Mouse (Mus musculus) lung, adult 2 months (tissue): Measurements from ENCODE around the gene Traf4. TPM values are rescaled to one million over a fixed set of nuclear protein-coding genes. Genes with fewer than 3 reads are reported as not detected.

Experiments
- DNase-seq: peaks from one replicate; pipeline ENCODE4 v3.0.0; 2022
- H3K4me1 ChIP-seq: fragments of 200-500 bp; 2 replicates; pipeline ENCODE4 v1.6.1; 2011; ENCODE audit warnings: low read length; ENCODE audit not compliant: control insufficient read depth, insufficient read depth
- H3K4me3 ChIP-seq: fragments of 200-500 bp; replicated peaks from 2 replicates; pipeline ENCODE3; 2011; ENCODE audit warnings: low read depth, mild to moderate bottlenecking, control low read depth, low read length; ENCODE audit errors: extremely low read depth
- CTCF ChIP-seq: fragments of 200-500 bp; IDR thresholded peaks from 2 replicates; pipeline ENCODE4 v1.5.1; 2011; ENCODE audit warnings: mild to moderate bottlenecking, low read length, control low read depth; ENCODE audit not compliant: insufficient read depth
- POLR2A ChIP-seq: fragments of 200-500 bp; IDR thresholded peaks from 2 replicates; pipeline ENCODE4 v1.6.1; 2011; ENCODE audit warnings: low read depth, mild to moderate bottlenecking, control low read depth, low read length, borderline replicate concordance; ENCODE audit errors: extremely low read depth
- WGBS: fragments of 180-500 bp; shearing (Covaris S2); methylation state at CpG from one replicate; pipeline ENCODE4 v1.1.7; 2018; 5-methylcytosine and 5-hydroxymethylcytosine counted together
- polyA plus RNA-seq: library from polyadenylated mRNA; depleted of rRNA; stranded (reverse); fragments of >200 nt; gene quantifications from 2 replicates; pipeline ENCODE4 v1.2.3, GENCODE M21; 2012; rRNA removed

Traf4 gene
- polyA plus RNA-seq, 1 experiment = 37.0 TPM

- Histone ChIP-seq H3K4me3 (peak overlapping the region; percentile 73), H3K4me1 (peaks cover 5% of the 10 kb centered on the region)
- TF ChIP-seq POLR2A = no peak
- TF ChIP-seq CTCF = no peak
- peak; percentile 87 for DNase-seq
- WGBS = 2% methylated on average over 37 of the region's 37 CpGs
Measured at GRCm38 (mm10) chr11:78115367-78116145, 49.8 kb downstream of the Traf4 start.

- 9% methylated on average over 19 of the region's 19 CpGs for WGBS
- TF ChIP-seq CTCF = no peak
- Histone ChIP-seq H3K4me1 (peaks cover 5% of the 10 kb centered on the region), H3K4me3 (peak overlapping the region; percentile 68)
- DNase-seq = no peak
Measured at GRCm38 (mm10) chr11:78114676-78115366, 50.6 kb downstream of the Traf4 start.

DNA sequence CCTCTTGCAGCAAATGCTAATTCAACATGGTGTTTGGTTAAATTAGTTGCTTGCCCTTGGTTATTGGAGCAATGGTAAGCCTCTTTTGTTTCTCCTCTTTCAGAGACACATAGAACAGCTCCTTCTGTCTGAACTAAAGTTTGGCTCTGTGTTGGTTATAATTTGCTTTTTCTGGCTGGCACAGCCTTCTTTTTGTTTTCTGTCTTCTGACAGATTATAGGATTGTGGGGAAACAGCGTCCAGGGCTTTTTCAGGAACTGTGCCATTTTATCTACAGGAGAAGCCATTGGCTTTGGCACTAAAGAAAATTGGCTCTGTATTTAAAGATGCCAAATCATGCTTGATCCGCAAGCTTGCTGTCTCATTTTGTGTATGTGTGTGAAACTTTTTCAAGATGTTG, 51.8 kb downstream of the Traf4 start:
- 74% methylated on average over 2 of the region's 2 CpGs for WGBS
- no peak for DNase-seq

More for the DNA sequence above, 51.8 kb downstream of the Traf4 start:
- no peak for TF ChIP-seq CTCF
- TF ChIP-seq POLR2A = no peak
- Histone ChIP-seq H3K4me1 (peaks cover 5% of the 10 kb centered on the region), H3K4me3 (no peak overlapping the region)

Other genes starting within 250 kb of the Traf4 start
- 0.12 and 0.19 TPM in 2 replicates for gene Sez6, start 234.8 kb downstream of the Traf4 start, polyA plus RNA-seq
- 50.4 and 55.3 TPM in 2 replicates for gene Phf12, start 182.8 kb downstream of the Traf4 start, polyA plus RNA-seq
- 7.9 and 8.7 TPM in 2 replicates for gene Dhrs13, start 133.3 kb downstream of the Traf4 start, polyA plus RNA-seq
- 114 and 145 TPM in 2 replicates for gene Flot2, start 127.7 kb downstream of the Traf4 start, polyA plus RNA-seq
- gene Eral1, start 85.2 kb downstream of the Traf4 start, polyA plus RNA-seq = 23.9 and 27.8 TPM in 2 replicates
- gene Fam222b, start 70.9 kb downstream of the Traf4 start, polyA plus RNA-seq = 21.6 and 25.6 TPM in 2 replicates
- gene Nek8, start 11.1 kb upstream of the Traf4 start, polyA plus RNA-seq = 16.1 and 18.9 TPM in 2 replicates
- 38.0 and 44.2 TPM in 2 replicates for gene Tlcd1, start 11.1 kb upstream of the Traf4 start, polyA plus RNA-seq
- 103 and 212 TPM in 2 replicates for gene Rpl23a, start 18.0 kb upstream of the Traf4 start, polyA plus RNA-seq
- gene Rab34, start 22.8 kb upstream of the Traf4 start, polyA plus RNA-seq = 45.4 and 59.2 TPM in 2 replicates
- 0.87 and 1.4 TPM in 2 replicates for gene Proca1, start 27.8 kb upstream of the Traf4 start, polyA plus RNA-seq
- gene Sdf2, start 80.2 kb upstream of the Traf4 start, polyA plus RNA-seq = 67.6 and 81.7 TPM in 2 replicates
- 21.0 and 26.5 TPM in 2 replicates for gene Supt6, start 80.4 kb upstream of the Traf4 start, polyA plus RNA-seq
- 53.9 and 65.4 TPM in 2 replicates for gene 2610507B11Rik, start 96.2 kb upstream of the Traf4 start, polyA plus RNA-seq
- gene BC030499, start 125.3 kb upstream of the Traf4 start, polyA plus RNA-seq = 0.22 and 0.27 TPM in 2 replicates
- gene Spag5, start 135.9 kb upstream of the Traf4 start, polyA plus RNA-seq = 1.4 and 1.6 TPM in 2 replicates
- 8.4 and 10.4 TPM in 2 replicates for gene Aldoc, start 157.4 kb upstream of the Traf4 start, polyA plus RNA-seq
- gene Pigs, start 162.8 kb upstream of the Traf4 start, polyA plus RNA-seq = 68.4 and 69.0 TPM in 2 replicates
- gene Unc119, start 177.9 kb upstream of the Traf4 start, polyA plus RNA-seq = 55.4 and 64.1 TPM in 2 replicates
- 0.62 TPM in 1 of 2 replicates, not detected in the other for gene Foxn1, start 221.0 kb upstream of the Traf4 start, polyA plus RNA-seq